Mouse (Mus musculus) kidney, adult 8-10 months (tissue): Measurements from ENCODE around the gene Pofut1.

Experiments used
- DNase-seq, 2 experiments: peaks; one replicate each; pipeline ENCODE4 v3.0.0; 2022

The Pofut1 gene

GRCm38 (mm10) chr2:153290938-153291928 is 49.9 kb downstream of the Pofut1 start, which contains the start of gene Kif3b:
Kif3b (plus strand) TSS chr2:153291413.
- peak; percentile 85 to 90 for DNase-seq

DNA sequence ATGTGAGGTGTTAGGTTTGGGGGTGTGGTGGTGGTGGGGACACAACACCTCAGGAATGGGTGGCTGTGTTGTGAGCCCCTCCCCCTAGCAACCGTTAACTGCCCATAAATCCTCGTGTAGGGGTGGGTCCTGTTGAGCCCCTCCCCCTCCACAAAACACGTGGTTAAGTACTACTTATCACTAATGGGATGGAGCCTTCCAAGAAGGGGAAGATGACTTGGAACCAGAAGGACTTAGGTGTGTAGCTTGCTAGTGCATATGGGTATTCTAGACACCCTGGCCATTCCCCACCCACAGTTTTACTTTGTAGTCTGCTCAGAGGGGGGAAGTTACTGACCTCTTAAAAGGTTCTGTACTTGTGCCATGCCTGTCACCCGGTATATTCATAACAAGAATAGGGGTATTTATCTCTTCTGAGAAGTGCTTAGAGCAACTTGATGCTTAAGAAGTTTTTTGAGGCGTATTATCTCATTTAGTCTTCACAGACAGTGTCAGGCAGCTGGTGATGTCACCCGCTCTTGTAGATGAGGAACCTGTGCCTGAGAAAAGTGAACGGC is 51.0 kb downstream of the Pofut1 start:
- peak; percentile 17 to 36 for DNase-seq

- no peak for DNase-seq
These were observed 53.9 kb downstream of the Pofut1 start for GRCm38 (mm10) chr2:153295196-153295595.

DNA sequence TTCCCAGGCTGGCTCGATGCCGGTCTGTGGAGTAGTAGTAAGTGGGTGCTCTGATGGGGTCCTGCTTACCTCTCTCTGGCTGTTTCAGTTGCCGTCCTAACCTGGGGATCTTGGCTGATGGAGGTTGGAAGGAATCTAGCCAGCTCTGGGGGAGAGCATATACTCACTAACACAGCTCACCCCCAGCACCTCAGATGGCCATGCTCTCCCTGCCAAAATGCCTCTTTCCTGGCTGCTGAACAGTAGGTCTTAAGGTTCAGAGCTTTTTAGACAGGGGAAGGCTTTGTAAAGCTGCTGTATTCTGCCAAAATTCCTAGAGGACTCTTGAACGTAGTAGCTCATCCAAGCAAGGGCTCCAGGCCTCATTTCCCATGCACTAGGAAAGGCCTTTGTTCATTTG is 56.4 kb downstream of the Pofut1 start:
- DNase-seq: no peak

GRCm38 (mm10) chr2:153298460-153298859 is 57.1 kb downstream of the Pofut1 start:
- DNase-seq: no peak

GRCm38 (mm10) chr2:153298863-153299262 is 57.5 kb downstream of the Pofut1 start:
- DNase-seq: no peak

GRCm38 (mm10) chr2:153301123-153301522 is 59.8 kb downstream of the Pofut1 start:
- no peak for DNase-seq

GRCm38 (mm10) chr2:153305240-153305639 is 63.9 kb downstream of the Pofut1 start:
- peak in 1 of 2 experiments; percentile 29 for DNase-seq

DNA sequence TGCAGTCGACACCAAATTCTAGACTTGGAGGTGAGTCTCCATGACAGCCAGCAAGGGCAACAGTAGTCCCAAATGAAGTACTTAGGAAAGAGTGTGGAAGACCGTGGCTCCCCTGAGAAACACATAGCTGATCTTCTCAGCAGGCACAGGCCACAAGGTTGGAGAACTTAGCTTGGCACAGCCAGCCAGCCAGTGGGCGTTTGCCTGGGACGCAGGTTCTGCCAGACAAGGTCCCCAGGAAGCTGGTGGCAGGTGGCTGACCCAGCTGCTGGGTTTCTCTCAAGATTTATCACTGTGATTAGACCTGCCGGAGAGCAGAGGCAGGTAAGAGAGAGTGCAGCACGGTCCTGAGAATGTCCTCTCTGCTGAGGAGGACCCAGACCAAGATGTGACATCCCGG is 67.3 kb downstream of the Pofut1 start:
- DNase-seq: no peak

DNA sequence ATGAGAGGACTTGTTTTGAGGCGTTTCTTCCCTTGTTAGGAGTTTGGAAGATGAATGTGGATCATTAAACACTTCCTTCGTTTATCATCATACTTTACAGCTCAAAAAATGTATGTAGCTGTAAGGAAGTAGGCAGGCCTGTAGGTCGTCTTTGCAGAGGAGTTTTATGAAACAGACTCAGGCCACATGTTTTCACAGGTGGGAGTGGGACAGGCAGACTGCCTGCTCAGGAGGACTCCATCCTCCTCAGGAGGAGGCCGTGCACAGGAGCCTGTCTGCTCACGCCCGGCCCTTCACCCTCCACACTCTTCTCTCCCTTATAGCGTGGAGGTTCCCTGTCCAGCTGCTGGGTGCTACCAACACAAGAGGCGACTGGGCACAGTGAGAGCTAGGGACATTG is 67.8 kb downstream of the Pofut1 start:
- DNase-seq: no peak

DNA sequence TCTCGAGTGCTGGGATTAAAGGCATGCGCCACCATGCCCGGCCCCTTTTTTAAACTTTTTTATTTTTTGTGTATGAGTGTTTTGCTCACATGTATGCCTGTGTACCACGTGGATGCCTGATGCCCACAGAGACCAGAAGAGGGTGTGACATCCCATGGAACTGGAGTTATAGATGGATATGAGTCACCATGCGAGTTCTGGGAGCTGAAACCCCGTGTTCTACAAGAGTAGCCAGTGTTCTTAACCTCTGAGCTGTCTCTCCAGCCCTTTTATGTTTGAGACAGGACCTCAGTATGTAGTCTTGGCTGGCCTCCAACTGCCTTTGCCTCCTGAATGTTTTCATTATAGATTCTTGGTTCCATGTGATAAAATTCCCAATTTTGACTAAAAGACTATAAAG is 68.9 kb downstream of the Pofut1 start:
- DNase-seq: no peak

DNA sequence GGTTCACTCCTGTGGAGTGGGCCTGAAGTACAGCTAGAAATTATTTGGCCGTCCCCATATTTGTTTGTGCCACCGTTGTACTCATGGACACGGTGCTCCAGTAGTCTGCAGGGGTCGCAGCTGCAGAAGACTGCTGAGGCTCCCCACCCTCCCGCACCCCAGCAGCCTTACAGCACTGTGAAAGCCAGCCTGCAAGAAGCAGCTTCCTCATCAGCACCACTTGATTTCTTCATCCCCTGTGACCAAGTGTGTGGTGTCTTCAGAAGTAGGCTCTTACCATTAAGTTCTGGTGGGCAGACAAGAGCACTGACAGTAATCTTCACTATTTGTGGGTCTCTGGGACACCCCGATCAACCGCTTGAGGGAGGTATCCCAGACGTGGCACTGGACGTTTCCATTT is 71.6 kb downstream of the Pofut1 start:
- DNase-seq: no peak

DNA sequence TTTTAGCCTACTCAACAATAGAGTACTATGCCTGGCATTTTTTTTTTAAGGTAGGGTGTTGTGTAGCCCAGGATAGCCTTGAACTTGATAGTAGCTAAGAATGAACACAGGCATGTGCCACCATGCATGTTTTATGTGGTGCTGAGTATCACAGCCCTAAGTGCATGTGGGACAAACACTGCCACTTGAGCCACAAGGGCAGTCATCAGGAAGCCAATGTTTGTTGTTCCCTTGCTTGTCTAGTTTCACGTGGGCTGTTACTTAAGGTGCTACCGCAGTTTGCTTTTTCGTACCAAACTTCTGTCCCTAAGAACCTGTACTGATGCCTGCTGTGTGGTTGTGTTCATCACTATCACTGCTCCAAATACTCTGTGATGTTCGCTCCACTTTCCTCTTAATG is 77.1 kb downstream of the Pofut1 start:
- DNase-seq: no peak

- no peak for DNase-seq
These were observed 77.8 kb downstream of the Pofut1 start for GRCm38 (mm10) chr2:153319036-153319643.
